Mouse (Mus musculus): Measurements from ENCODE around the gene 1700069L16Rik. TPM values are rescaled to one million over a fixed set of nuclear protein-coding genes. Genes with fewer than 3 reads are reported as not detected.

1700069L16Rik gene
- polyA plus RNA-seq, 2 experiments, result not detected

DNA sequence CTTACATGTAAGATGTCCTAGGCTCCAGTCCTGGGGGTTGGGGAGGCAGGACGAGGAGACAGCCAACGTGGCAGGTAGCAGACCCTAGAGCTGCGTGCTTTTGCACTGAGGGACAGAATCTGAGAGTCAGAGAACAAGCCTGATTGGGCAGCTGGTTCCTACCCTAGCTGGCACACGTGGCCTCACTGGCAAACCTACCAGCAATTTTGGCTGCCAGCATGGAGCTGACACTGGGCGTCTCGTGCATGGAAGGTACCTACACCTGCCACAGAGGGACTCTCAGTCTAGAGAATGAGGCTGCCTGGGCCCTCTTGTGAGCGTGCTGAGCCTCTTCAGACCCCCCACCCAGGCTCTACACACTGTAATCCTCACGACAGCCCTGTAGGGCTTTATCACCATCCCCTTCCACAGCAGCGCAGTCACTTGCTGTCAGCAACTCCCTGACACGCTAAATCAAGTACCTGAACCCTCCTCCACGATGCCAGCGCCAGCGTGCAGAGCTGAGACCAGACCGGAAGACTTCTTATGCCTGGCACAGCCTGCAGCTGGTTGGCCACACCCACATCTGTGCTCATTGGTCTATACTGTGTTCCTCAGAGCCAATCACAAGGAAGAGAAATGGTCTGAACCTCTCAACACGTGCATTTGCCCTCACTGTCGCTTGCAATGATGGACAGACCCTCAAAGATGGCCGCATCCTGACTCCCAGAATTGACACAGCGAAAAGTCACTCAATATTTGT is 81.3 kb downstream of the 1700069L16Rik start:
- ATAC-seq (ENCODE audit: insufficient read depth), result no peak
- H3K4me2 ChIP-seq (ENCODE audit: low read depth), result no peak overlapping the region

More for the DNA sequence above, 81.3 kb downstream of the 1700069L16Rik start:
- no peak overlapping the region for H3K4me3 ChIP-seq (ENCODE audit: insufficient read depth in 1 of 2, low read depth in 2 of 2, low read length in 2 of 2)
- H3K9ac ChIP-seq (replicated peaks), result no peak overlapping the region
- H3K4me1 ChIP-seq (replicated peaks; ENCODE audit: control insufficient read depth in 2 of 2, insufficient read depth in 2 of 2, low read length in 1 of 2), result no peaks in the 10 kb centered on the region
- H3K36me3 ChIP-seq (replicated peaks; ENCODE audit: control insufficient read depth, insufficient read depth, low read depth), result no peaks in the 10 kb centered on the region
- 42% methylated on average over 18 of the region's 18 CpGs for WGBS (ENCODE audit: insufficient replicate concordance)
- TF ChIP-seq EP300 (IDR thresholded peaks at IDR 0.05; ENCODE audit: low read depth) (no peak), CTCF (IDR thresholded peaks at IDR 0.05; ENCODE audit: low read depth) (no peak)
- no peaks in the 10 kb centered on the region for H3K9me3 ChIP-seq (ENCODE audit: control insufficient read depth, low read length)
- no peak overlapping the region for H3K27ac ChIP-seq
- DNase-seq (ENCODE audit: low read depth in 3 of 3, low spot score in 3 of 3), result no peak
- H3K27me3 ChIP-seq (ENCODE audit: control insufficient read depth, insufficient read depth, low read length), result no peaks in the 10 kb centered on the region

Other genes starting within 250 kb of the 1700069L16Rik start
- gene Wscd2, start 234.4 kb downstream of the 1700069L16Rik start, polyA plus RNA-seq (2012; rRNA removed), result 0.02 and 0.05 TPM in 2 replicates
- gene Wscd2, start 234.4 kb downstream of the 1700069L16Rik start, polyA plus RNA-seq (2014; fragmentation: Nextera tagmentation; extraction: Ambion mirVana), result not detected in 2 replicates
- gene Cmklr1, start 74.3 kb downstream of the 1700069L16Rik start, polyA plus RNA-seq (2012; rRNA removed), result 1.4 and 1.7 TPM in 2 replicates
- 1.5 and 1.6 TPM in 2 replicates for gene Cmklr1, start 74.3 kb downstream of the 1700069L16Rik start, polyA plus RNA-seq (2014; fragmentation: Nextera tagmentation; extraction: Ambion mirVana)
- gene Ficd, start 11.0 kb upstream of the 1700069L16Rik start, polyA plus RNA-seq (2012; rRNA removed), result 1.2 and 1.3 TPM in 2 replicates
- 1.1 and 1.2 TPM in 2 replicates for gene Ficd, start 11.0 kb upstream of the 1700069L16Rik start, polyA plus RNA-seq (2014; fragmentation: Nextera tagmentation; extraction: Ambion mirVana)
- gene Sart3, start 47.7 kb upstream of the 1700069L16Rik start, polyA plus RNA-seq (2012; rRNA removed), result 11.6 and 15.0 TPM in 2 replicates
- gene Sart3, start 47.7 kb upstream of the 1700069L16Rik start, polyA plus RNA-seq (2014; fragmentation: Nextera tagmentation; extraction: Ambion mirVana), result 12.7 and 15.9 TPM in 2 replicates
- 46.2 and 64.9 TPM in 2 replicates for gene Iscu, start 48.0 kb upstream of the 1700069L16Rik start, polyA plus RNA-seq (2012; rRNA removed)
- 100 and 103 TPM in 2 replicates for gene Iscu, start 48.0 kb upstream of the 1700069L16Rik start, polyA plus RNA-seq (2014; fragmentation: Nextera tagmentation; extraction: Ambion mirVana)
- 0.94 and 1.1 TPM in 2 replicates for gene Tmem119, start 75.7 kb upstream of the 1700069L16Rik start, polyA plus RNA-seq (2012; rRNA removed)
- 1.1 and 1.4 TPM in 2 replicates for gene Tmem119, start 75.7 kb upstream of the 1700069L16Rik start, polyA plus RNA-seq (2014; fragmentation: Nextera tagmentation; extraction: Ambion mirVana)
- 8.8 and 10.9 TPM in 2 replicates for gene Selplg, start 107.9 kb upstream of the 1700069L16Rik start, polyA plus RNA-seq (2012; rRNA removed)
- gene Selplg, start 107.9 kb upstream of the 1700069L16Rik start, polyA plus RNA-seq (2014; fragmentation: Nextera tagmentation; extraction: Ambion mirVana), result 11.2 and 12.5 TPM in 2 replicates
- gene Coro1c, start 184.0 kb upstream of the 1700069L16Rik start, polyA plus RNA-seq (2012; rRNA removed), result 26.2 and 32.4 TPM in 2 replicates
- 35.6 and 41.2 TPM in 2 replicates for gene Coro1c, start 184.0 kb upstream of the 1700069L16Rik start, polyA plus RNA-seq (2014; fragmentation: Nextera tagmentation; extraction: Ambion mirVana)